Mouse (Mus musculus): ENCODE data around the gene Ptprc.

GRCm38 (mm10) chr1:138158921-138159320, 16.6 kb downstream of the Ptprc start:
- no peak for TF ChIP-seq CTCF (IDR thresholded peaks at IDR 0.05; ENCODE audit: low read depth, low read length)
- no peak for TF ChIP-seq POLR2A (IDR thresholded peaks at IDR 0.05; ENCODE audit: borderline replicate concordance, low read depth, low read length)

Data from bone marrow macrophage, adult 2 months (primary cell).